Mouse (Mus musculus) ES-E14 (cell line): ENCODE measurements at regions not wholly inside any gene's neighbourhood (a gene's known extent, or its start where the extent isn't known, plus 50 kb on each side); places are given as distances from the start of the nearest gene placed in this dataset.

Experiments
- CHD2 ChIP-seq: IDR thresholded peaks from 2 replicates; pipeline ENCODE4 v1.6.1; 2014; ENCODE audit warnings: mild to moderate bottlenecking, low read depth, low read length, inconsistent platforms
- MAFK ChIP-seq: IDR thresholded peaks from 2 replicates; pipeline ENCODE4 v1.6.1; 2014; ENCODE audit warnings: mild to moderate bottlenecking, low read depth, low read length, inconsistent platforms; ENCODE audit not compliant: insufficient read depth
- ZC3H11A ChIP-seq: IDR thresholded peaks from 2 replicates; pipeline ENCODE4 v1.6.1; 2012; ENCODE audit warnings: low read depth, mild to moderate bottlenecking, inconsistent platforms, low read length, borderline replicate concordance

DNA sequence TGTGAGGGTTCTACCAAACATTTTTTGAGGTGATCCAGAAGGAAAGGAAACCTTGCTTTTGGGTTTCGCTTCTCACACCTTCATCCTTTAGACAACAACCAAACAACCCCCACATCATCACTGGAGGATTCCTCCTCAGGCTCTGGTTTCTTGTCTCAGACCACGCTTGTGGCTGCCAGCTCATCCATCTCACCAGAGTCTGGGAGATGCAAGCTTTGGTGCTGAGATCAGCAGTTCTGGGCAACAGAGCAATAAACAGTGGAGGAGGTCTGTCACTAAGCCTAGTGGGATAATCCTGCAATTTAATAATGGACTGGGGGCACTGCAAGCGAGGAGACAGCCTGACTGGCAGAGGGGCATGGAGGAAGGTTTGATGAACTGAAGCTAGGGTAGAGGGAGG is 146.3 kb upstream of the Camk1g start:
- no peak for TF ChIP-seq CHD2
- TF ChIP-seq MAFK: no peak
- TF ChIP-seq ZC3H11A: no peak
